ENCODE assay signal across 15 mouse cellular contexts in the genomic region with DNA sequence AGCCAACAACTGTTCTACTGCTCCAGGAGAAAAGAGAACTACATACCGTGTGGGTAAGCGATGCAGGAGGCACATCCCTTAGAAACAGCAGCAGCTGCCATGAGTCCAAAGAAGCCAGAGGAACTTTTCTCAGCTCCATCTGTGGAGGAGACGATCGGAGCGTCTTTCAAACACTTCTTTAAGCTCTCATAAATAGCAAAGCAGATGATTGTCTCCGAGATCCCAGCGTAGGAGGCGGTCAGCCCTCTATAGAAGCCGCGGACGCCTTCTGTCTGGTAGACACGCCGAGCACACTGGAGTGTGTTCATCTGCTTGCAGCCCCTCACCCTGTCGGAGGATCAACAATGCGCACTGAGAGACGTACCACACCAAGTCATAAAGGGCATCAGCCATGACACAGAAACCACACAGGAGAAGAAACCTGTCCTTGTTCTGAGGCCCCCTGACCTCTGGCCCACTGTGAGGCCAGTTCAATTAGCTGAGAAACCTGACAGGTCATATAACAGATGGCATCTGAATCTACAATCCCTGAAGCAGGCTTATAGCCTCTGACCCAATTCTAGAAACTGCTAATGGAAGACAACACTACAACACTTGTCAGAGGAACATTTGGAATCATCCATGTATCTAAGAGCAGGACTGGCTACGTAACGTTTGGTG.
"Had no signal": no experiment of that assay in that cellular context is flagged by ENCODE, and none has a peak within 500 bp of the region (broad histone marks: within the 10 kb centered on the region; RNA-seq: fewer than 3 reads in every experiment).

No protein-coding gene starts in this region.

- H3K9me3 ChIP-seq: kidney, embryonic 15.5 days; limb, embryonic 12.5 days; midbrain, embryonic 13.5 days had no signal

- H3K9ac ChIP-seq: kidney, embryonic 15.5 days; limb, embryonic 12.5 days; liver, embryonic 14.5 days; midbrain, embryonic 13.5 days had no signal

- DNase-seq: kidney, adult 2 months; kidney, postnatal 14 days; liver; lung, adult 2 months; lung, postnatal 36 days; right cerebral cortex, postnatal 14 days; thymus, adult 2 months; thymus, postnatal 25 days had no signal

- H3K27me3 ChIP-seq: kidney, embryonic 15.5 days; limb, embryonic 12.5 days had no signal

- H3K4me3 ChIP-seq: kidney, embryonic 15.5 days; limb, embryonic 12.5 days; midbrain, embryonic 13.5 days had no signal

- H3K4me2 ChIP-seq: kidney, embryonic 15.5 days; limb, embryonic 12.5 days; midbrain, embryonic 13.5 days had no signal

- ATAC-seq: intestine, embryonic 16.5 days; lung, postnatal 0 days; midbrain, embryonic 13.5 days had no signal

- H3K27ac ChIP-seq: kidney, embryonic 15.5 days; limb, embryonic 12.5 days; liver, embryonic 14.5 days; midbrain, embryonic 13.5 days; stomach, postnatal 0 days had no signal
